Mouse (Mus musculus): ENCODE measurements around the gene Ptn. TPM values are rescaled to one million over a fixed set of nuclear protein-coding genes. Genes with fewer than 3 reads are reported as not detected.

Ptn gene
- 3.1 TPM for polyA plus RNA-seq (2012; fragmentation: generic; extraction: Trizol)

DNA sequence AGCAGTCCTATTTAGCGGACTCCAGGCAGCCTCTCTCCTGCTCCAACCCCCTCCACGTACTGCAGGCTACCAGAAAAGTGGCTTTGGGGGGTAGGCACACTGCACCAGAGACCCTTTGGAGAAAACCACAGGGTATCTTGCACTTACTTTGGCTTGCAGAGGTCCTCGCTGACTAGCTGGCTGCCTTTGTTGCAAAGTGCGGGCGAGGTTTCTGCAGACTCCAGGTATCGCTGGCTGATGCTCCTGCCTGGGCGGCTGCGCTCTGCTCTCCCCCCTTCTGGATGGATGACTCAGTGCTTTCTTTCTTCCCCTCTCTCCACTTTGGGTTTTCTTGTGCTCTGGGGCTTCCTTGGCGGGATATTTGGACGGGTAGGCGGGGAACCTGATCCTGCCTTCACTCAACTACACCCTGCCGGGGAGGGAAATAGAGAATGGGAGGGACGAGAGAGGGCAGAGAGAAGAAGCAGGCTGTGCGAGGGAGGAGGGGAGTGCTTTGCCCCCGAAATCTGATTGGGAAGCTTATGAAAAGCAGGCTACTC is at the start of gene Ptn:
Gene Ptn (minus strand): TSS at position 474 of the 539 bp plus-strand sequence.
- TF ChIP-seq USF1 (IDR thresholded peaks at IDR 0.05; ENCODE audit: low read depth) (no peak), MYOD1 (IDR thresholded peaks at IDR 0.05; ENCODE audit: control insufficient read depth in 1 of 3, insufficient read length in 2 of 3, low read depth in 2 of 3) (no peak), TCF12 (IDR thresholded peaks at IDR 0.05; ENCODE audit: insufficient read depth, poor library complexity, severe bottlenecking) (no peak), E2F4 (IDR thresholded peaks at IDR 0.05; ENCODE audit: insufficient read depth) (peak; percentile 20), POLR2A (IDR thresholded peaks at IDR 0.05; ENCODE audit: insufficient read length, low read depth) (no peak), MAX (IDR thresholded peaks at IDR 0.05; ENCODE audit: low read depth) (no peak), MYOG (IDR thresholded peaks at IDR 0.05; ENCODE audit: control insufficient read depth in 1 of 3, insufficient read depth in 1 of 3, insufficient read length in 2 of 3, low read depth in 2 of 3) (no peak), REST (IDR thresholded peaks at IDR 0.05; ENCODE audit: insufficient read depth, insufficient read length) (no peak), SRF (IDR thresholded peaks at IDR 0.05; ENCODE audit: control insufficient read depth, insufficient read length, low read depth) (no peak)
- no peak within 1 kb of the TSS for H3ac ChIP-seq (ENCODE audit: control insufficient read depth, insufficient read length)
- H3K79me2 ChIP-seq (ENCODE audit: control insufficient read depth, insufficient read depth) = no peaks in the 10 kb centered on the region
- no peak within 1 kb of the TSS for H3K4me3 ChIP-seq
- no peaks in the 10 kb centered on the region for H3K36me3 ChIP-seq (ENCODE audit: control insufficient read depth, insufficient read depth)
- no peaks in the 10 kb centered on the region for H3K27me3 ChIP-seq (ENCODE audit: control insufficient read depth, insufficient read depth, insufficient read length)
- H3K4me2 ChIP-seq (ENCODE audit: low read depth) = peak within 1 kb of the TSS; percentile 80

DNA sequence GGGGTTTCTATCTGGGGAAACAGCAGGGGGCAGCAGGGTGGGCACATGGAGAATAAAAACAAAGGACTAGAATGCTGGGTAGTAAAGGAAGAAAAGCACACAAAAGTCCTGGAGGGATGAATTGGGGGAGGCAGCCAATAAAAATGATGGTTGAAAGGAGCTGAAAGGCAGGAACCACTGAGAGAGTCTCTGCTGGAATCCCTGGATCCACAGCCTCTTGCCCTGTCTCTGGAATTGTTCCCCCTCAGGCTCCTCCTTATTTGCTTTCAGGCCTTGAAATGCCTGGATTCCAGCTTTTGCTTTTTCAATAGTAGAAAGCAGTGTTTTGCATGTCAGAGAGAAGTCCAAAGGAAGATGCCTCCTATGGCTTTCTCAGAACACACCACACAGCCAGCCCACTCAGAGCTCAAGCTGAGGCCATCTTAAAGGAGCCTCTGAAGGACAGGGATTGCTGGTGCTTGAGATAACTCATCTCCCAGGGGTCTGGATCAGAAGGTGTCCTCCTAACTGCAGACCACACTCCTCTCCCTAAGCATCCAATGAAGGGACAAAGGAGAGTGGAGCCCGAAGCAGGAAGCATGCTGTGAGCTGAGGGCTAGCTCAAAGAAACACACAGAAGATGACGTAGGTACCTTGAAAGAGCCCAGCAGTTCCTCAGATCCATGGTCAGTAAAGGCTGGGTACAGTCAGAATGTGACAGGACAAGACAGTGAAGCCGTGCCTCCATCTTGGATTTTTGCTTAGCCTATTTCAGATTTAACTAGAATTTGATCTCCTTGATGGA is 48.4 kb upstream of the Ptn start:
- H3ac ChIP-seq (ENCODE audit: control insufficient read depth, insufficient read length) = no peak overlapping the region
- H3K27me3 ChIP-seq (ENCODE audit: control insufficient read depth, insufficient read depth, insufficient read length) = no peaks in the 10 kb centered on the region
- H3K79me2 ChIP-seq (ENCODE audit: control insufficient read depth, insufficient read depth) = no peaks in the 10 kb centered on the region
- no peak overlapping the region for H3K4me2 ChIP-seq (ENCODE audit: low read depth)
- TF ChIP-seq MYOG (IDR thresholded peaks at IDR 0.05; ENCODE audit: control insufficient read depth in 1 of 3, insufficient read depth in 1 of 3, insufficient read length in 2 of 3, low read depth in 2 of 3) (no peak), POLR2AphosphoS2 (IDR thresholded peaks at IDR 0.05; ENCODE audit: insufficient read length, low read depth) (no peak), MAX (IDR thresholded peaks at IDR 0.05; ENCODE audit: low read depth) (no peak), POLR2A (IDR thresholded peaks at IDR 0.05; ENCODE audit: insufficient read length, low read depth) (no peak), SRF (IDR thresholded peaks at IDR 0.05; ENCODE audit: control insufficient read depth, insufficient read length, low read depth) (no peak), E2F4 (IDR thresholded peaks at IDR 0.05; ENCODE audit: insufficient read depth) (no peak), MYOD1 (IDR thresholded peaks at IDR 0.05; ENCODE audit: control insufficient read depth in 1 of 3, insufficient read length in 2 of 3, low read depth in 2 of 3) (no peak)
- H3K4me3 ChIP-seq = no peak overlapping the region
- H3K36me3 ChIP-seq (ENCODE audit: control insufficient read depth, insufficient read depth) = no peaks in the 10 kb centered on the region

DNA sequence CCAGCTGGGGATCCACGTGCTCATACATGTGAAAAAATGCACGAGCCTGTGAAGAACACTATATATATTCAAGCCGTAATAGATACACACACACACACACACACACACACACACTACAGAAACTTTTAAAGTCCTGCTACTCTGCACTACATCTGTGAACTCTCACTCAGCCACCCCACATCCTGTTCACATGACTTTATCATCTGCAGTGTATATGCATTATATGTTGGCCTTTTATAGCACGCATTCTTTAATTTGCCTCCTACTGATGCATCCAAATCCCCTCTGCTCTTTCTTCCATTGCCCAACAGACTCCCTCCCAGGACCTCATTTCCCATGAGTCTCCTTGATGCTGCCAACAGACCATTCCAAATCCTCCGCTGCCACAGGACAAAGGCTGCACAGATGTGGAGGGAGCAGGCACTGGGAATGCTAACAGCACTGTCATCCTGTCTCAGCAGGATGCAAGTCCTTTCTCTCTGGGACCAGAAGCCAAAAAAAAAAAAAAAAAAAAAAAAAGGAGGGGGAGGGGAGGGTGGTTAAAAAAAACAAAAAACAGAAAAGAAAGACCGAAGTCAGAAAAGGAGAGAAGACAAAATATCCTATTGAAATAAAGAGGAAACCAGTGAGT is 47.7 kb upstream of the Ptn start:
- H3K79me2 ChIP-seq (ENCODE audit: control insufficient read depth, insufficient read depth) = no peaks in the 10 kb centered on the region
- TF ChIP-seq USF1 (IDR thresholded peaks at IDR 0.05; ENCODE audit: low read depth) (no peak), MAX (IDR thresholded peaks at IDR 0.05; ENCODE audit: low read depth) (no peak), MYOG (IDR thresholded peaks at IDR 0.05; ENCODE audit: control insufficient read depth in 1 of 3, insufficient read depth in 1 of 3, insufficient read length in 2 of 3, low read depth in 2 of 3) (no peak), SRF (IDR thresholded peaks at IDR 0.05; ENCODE audit: control insufficient read depth, insufficient read length, low read depth) (no peak), MYOD1 (IDR thresholded peaks at IDR 0.05; ENCODE audit: control insufficient read depth in 1 of 3, insufficient read length in 2 of 3, low read depth in 2 of 3) (no peak), E2F4 (IDR thresholded peaks at IDR 0.05; ENCODE audit: insufficient read depth) (no peak), POLR2A (IDR thresholded peaks at IDR 0.05; ENCODE audit: insufficient read length, low read depth) (no peak), TCF3 (IDR thresholded peaks at IDR 0.05; ENCODE audit: insufficient read length, low read depth) (no peak), POLR2AphosphoS2 (IDR thresholded peaks at IDR 0.05; ENCODE audit: insufficient read length, low read depth) (no peak)
- H3K27me3 ChIP-seq (ENCODE audit: control insufficient read depth, insufficient read depth, insufficient read length) = no peaks in the 10 kb centered on the region
- H3K4me2 ChIP-seq (ENCODE audit: low read depth) = no peak overlapping the region
- H3K4me3 ChIP-seq = no peak overlapping the region
- H3ac ChIP-seq (ENCODE audit: control insufficient read depth, insufficient read length) = no peak overlapping the region
- H3K36me3 ChIP-seq (ENCODE audit: control insufficient read depth, insufficient read depth) = no peaks in the 10 kb centered on the region

DNA sequence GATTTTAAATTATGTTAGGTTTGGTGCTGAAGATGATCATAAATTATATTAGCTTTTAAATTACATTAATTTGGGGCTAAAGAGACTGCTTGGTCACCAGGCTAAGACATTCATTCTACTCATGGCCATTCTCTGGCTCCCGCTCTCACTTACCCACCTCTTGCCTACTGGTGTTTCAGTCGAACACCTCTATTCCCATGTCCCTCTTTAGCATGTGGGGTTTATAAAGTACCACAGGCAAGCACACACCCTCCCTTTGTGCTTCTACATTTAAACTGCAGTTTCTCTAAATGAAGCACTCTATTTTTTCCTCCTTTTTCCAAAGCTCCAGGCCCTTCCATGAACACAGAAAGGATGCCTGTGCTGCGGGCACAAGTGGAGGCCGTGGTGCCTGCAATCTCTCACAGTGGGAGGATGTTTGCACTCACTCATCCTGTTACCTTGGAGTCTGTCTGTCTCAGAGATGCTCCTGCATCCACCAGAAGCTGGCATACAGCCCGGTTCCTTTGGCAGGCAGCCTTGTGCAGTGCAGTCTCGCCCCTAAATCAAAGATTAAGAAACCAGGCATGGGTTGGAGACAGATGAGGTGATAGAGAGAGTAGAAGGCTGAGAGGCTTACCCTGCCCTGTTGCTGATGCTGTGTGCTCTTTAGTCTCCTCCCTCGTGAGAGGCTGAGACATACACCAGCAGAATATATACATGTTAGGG is 40.6 kb upstream of the Ptn start:
- H3K4me2 ChIP-seq (ENCODE audit: low read depth) = no peak overlapping the region
- TF ChIP-seq USF1 (IDR thresholded peaks at IDR 0.05; ENCODE audit: low read depth) (no peak), TCF12 (IDR thresholded peaks at IDR 0.05; ENCODE audit: insufficient read depth, poor library complexity, severe bottlenecking) (no peak), MYOD1 (IDR thresholded peaks at IDR 0.05; ENCODE audit: control insufficient read depth in 1 of 3, insufficient read length in 2 of 3, low read depth in 2 of 3) (no peak), MAX (IDR thresholded peaks at IDR 0.05; ENCODE audit: low read depth) (no peak), POLR2AphosphoS2 (IDR thresholded peaks at IDR 0.05; ENCODE audit: insufficient read length, low read depth) (no peak), E2F4 (IDR thresholded peaks at IDR 0.05; ENCODE audit: insufficient read depth) (no peak), REST (IDR thresholded peaks at IDR 0.05; ENCODE audit: insufficient read depth, insufficient read length) (no peak), CEBPB (IDR thresholded peaks at IDR 0.05; ENCODE audit: insufficient read depth, poor library complexity, severe bottlenecking) (no peak), MYOG (IDR thresholded peaks at IDR 0.05; ENCODE audit: control insufficient read depth in 1 of 3, insufficient read depth in 1 of 3, insufficient read length in 2 of 3, low read depth in 2 of 3) (no peak), SRF (IDR thresholded peaks at IDR 0.05; ENCODE audit: control insufficient read depth, insufficient read length, low read depth) (no peak)

More for the DNA sequence above, 40.6 kb upstream of the Ptn start:
- Histone ChIP-seq H3K4me3 (no peak overlapping the region), H3ac (ENCODE audit: control insufficient read depth, insufficient read length) (no peak overlapping the region), H3K27me3 (ENCODE audit: control insufficient read depth, insufficient read depth, insufficient read length) (no peaks in the 10 kb centered on the region), H3K36me3 (ENCODE audit: control insufficient read depth, insufficient read depth) (no peaks in the 10 kb centered on the region), H3K79me2 (ENCODE audit: control insufficient read depth, insufficient read depth) (no peaks in the 10 kb centered on the region)
